Mouse (Mus musculus) hindbrain, embryonic 16.5 days (tissue): ENCODE measurements at regions not wholly inside any gene's neighbourhood (a gene's known extent, or its start where the extent isn't known, plus 50 kb on each side); places are given as distances from the start of the nearest gene placed in this dataset.

Experiments used
- ATAC-seq: fragments of 200-750 bp; cut with Nextera tagmentation; 2 replicates; pipeline ENCODE4 v1.8.0; 2017; ENCODE audit warnings: moderate TSS enrichment, moderate library complexity
- H3K27ac ChIP-seq: fragments of 300-500 bp; sonication (generic); 2 replicates; pipeline ENCODE4 v1.5.1; 2014; ENCODE audit warnings: low read depth, mild to moderate bottlenecking, control low read depth, low read length, moderate library complexity
- H3K27me3 ChIP-seq: fragments of 300-500 bp; sonication (generic); replicated peaks from 2 replicates; pipeline ENCODE4 v1.6.1; 2014; ENCODE audit warnings: low read length; ENCODE audit not compliant: control insufficient read depth, insufficient read depth
- H3K36me3 ChIP-seq: fragments of 300-500 bp; sonication (generic); 2 replicates; pipeline ENCODE4 v1.6.1; 2014; ENCODE audit warnings: mild to moderate bottlenecking, low read length, moderate library complexity, mixed read lengths; ENCODE audit not compliant: control insufficient read depth, insufficient read depth
- H3K4me1 ChIP-seq: fragments of 300-500 bp; sonication (generic); 2 replicates; pipeline ENCODE4 v1.6.1; 2014; ENCODE audit warnings: low read depth, low read length; ENCODE audit not compliant: control insufficient read depth, insufficient read depth
- H3K4me2 ChIP-seq: fragments of 300-500 bp; sonication (generic); 2 replicates; pipeline ENCODE4 v1.6.1; 2014; ENCODE audit warnings: mild to moderate bottlenecking, low read length, control low read depth, moderate library complexity
- H3K4me3 ChIP-seq: fragments of 300-500 bp; sonication (generic); 2 replicates; pipeline ENCODE4 v1.5.1; 2014; ENCODE audit warnings: mild to moderate bottlenecking, low read length, control low read depth, moderate library complexity
- H3K9ac ChIP-seq: fragments of 300-500 bp; sonication (generic); 2 replicates; pipeline ENCODE4 v1.6.1; 2014; ENCODE audit warnings: low read depth, mild to moderate bottlenecking, control low read depth, low read length, moderate library complexity
- H3K9me3 ChIP-seq: fragments of 300-500 bp; sonication (generic); 2 replicates; pipeline ENCODE4 v1.6.1; 2014; ENCODE audit warnings: mild to moderate bottlenecking, low read length, moderate library complexity; ENCODE audit not compliant: control insufficient read depth
- WGBS: fragments of 180-500 bp; shearing (Covaris S2); extraction: QIAGEN DNeasy Blood & Tissue Kit; methylation state at CpG from one replicate; pipeline ENCODE4 v1.1.7; 2014; 5-methylcytosine and 5-hydroxymethylcytosine counted together

DNA sequence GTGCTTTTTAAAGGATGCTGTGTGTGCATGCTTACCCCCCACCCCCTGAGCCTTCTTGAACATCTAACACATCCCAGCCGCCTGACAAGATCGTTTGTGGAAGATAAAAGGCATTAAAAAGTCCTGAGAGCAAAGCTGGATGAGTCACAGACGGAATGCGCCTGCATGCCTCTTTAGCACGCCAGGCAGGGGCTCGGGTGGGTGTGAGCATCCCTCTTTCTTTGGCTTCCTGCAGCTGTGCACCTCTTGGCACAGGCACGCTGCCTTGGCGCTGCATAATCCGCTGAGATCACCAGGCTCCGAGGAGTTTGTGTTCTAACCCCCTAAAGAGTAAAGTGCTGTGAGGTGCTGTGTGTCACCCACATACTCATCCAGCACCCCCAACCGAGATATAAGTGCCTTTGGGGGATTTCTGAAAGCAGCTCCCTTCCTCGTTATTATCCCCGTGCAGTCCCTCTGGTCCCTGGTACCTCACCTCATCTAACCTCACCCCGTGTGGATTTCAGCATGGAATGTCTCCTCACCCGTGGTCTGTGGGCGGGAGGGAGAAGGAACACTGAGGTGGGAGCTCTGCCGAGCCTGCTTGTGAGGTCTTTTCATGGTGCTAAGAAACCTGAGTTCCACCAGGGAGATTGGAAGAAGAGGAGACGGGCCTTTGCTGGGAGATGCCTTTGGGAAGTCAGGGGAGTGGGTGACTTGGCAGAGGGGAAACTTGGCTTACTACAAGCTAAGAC is 117.8 kb upstream of the Topaz1 start:
- H3K4me3 ChIP-seq = no peak overlapping the region
- WGBS = 30% methylated on average over 18 of the region's 18 CpGs
- no peak overlapping the region for H3K27ac ChIP-seq
- H3K9me3 ChIP-seq = no peaks in the 10 kb centered on the region
- ATAC-seq = peak; percentile 41; the same call in 1 of the 2 replicates
- H3K9ac ChIP-seq = no peak overlapping the region
- no peak overlapping the region for H3K4me2 ChIP-seq
- no peaks in the 10 kb centered on the region for H3K27me3 ChIP-seq
- peaks cover 13% of the 10 kb centered on the region for H3K4me1 ChIP-seq
- no peaks in the 10 kb centered on the region for H3K36me3 ChIP-seq

- H3K4me1 ChIP-seq = peaks cover 27% of the 10 kb centered on the region
- ATAC-seq = no peak
- no peak overlapping the region for H3K4me2 ChIP-seq
- H3K9ac ChIP-seq = no peak overlapping the region
- H3K4me3 ChIP-seq = no peak overlapping the region
- H3K36me3 ChIP-seq = no peaks in the 10 kb centered on the region
- WGBS = 57% methylated on average over 9 of the region's 9 CpGs
- no peak overlapping the region for H3K27ac ChIP-seq
- H3K9me3 ChIP-seq = no peaks in the 10 kb centered on the region
- H3K27me3 ChIP-seq = no peaks in the 10 kb centered on the region
These were observed 115.4 kb upstream of the Topaz1 start for GRCm38 (mm10) chr9:122631793-122632192.

- Histone ChIP-seq H3K36me3 (no peaks in the 10 kb centered on the region), H3K27me3 (0 out of 2 replicates have a peak, but pooled peaks cover under 1% of the 10 kb centered on the region), H3K4me3 (no peak overlapping the region), H3K27ac (no peak overlapping the region), H3K4me2 (no peak overlapping the region), H3K9ac (no peak overlapping the region), H3K4me1 (peaks cover 27% of the 10 kb centered on the region), H3K9me3 (no peaks in the 10 kb centered on the region)
- WGBS = 64% methylated on average over 1 of the region's 1 CpGs
- no peak for ATAC-seq
These were observed 113.7 kb upstream of the Topaz1 start for GRCm38 (mm10) chr9:122633484-122633883.

DNA sequence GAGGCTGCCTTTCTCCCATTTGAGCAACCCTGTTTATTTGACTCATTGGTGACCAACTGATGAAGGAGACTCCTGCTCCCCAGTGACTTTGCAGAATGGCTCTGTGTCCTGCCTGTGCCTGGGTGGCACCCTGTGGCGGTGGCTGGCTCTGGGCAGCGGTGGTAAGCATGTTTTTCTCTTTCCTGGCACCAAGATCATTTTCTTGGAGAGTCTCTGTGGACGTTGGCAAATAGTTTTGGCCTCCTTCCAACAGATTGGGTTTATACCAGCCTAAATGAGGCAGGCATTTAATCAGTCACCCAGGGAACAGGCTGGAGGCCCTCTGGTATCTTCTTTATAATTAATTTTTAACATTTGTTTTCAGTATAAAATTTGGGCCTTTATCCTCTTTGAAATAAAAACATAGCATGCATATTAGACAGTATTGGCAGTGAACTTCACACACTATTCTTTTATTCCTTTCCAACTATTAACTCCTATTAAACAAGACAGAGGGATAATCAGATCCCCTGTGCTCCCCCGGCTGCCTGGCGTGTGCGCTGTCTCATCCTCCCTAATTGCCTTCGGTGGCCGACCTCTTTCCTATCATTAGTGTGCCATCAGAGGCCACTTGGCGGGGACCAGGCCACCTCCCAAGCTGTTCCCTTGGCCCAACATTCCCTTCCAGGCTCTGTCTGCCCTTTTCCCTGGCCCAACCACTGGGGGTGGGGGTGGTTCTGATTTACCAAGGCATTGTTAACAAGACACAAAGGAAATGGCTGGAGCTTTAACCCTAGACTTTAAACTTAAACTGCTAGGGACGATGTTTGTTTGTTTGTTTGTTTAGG is 111.8 kb upstream of the Topaz1 start:
- Histone ChIP-seq H3K4me2 (no peak overlapping the region), H3K27me3 (0 out of 2 replicates have a peak, but pooled peaks cover 5% of the 10 kb centered on the region), H3K9ac (no peak overlapping the region), H3K4me1 (peaks cover 18% of the 10 kb centered on the region), H3K36me3 (no peaks in the 10 kb centered on the region), H3K27ac (peak overlapping the region; percentile 51), H3K4me3 (no peak overlapping the region), H3K9me3 (no peaks in the 10 kb centered on the region)
- ATAC-seq = peak; percentile 89
- 16% methylated on average over 10 of the region's 10 CpGs for WGBS

- peaks cover 16% of the 10 kb centered on the region for H3K4me1 ChIP-seq
- 0 out of 2 replicates have a peak, but pooled peaks cover 5% of the 10 kb centered on the region for H3K27me3 ChIP-seq
- no peaks in the 10 kb centered on the region for H3K36me3 ChIP-seq
- no peak for ATAC-seq
- H3K9ac ChIP-seq = no peak overlapping the region
- H3K9me3 ChIP-seq = no peaks in the 10 kb centered on the region
- 86% methylated on average over 3 of the region's 3 CpGs for WGBS
- no peak overlapping the region for H3K4me3 ChIP-seq
- no peak overlapping the region for H3K27ac ChIP-seq
- no peak overlapping the region for H3K4me2 ChIP-seq
These were observed 109.6 kb upstream of the Topaz1 start for GRCm38 (mm10) chr9:122637591-122637990.

DNA sequence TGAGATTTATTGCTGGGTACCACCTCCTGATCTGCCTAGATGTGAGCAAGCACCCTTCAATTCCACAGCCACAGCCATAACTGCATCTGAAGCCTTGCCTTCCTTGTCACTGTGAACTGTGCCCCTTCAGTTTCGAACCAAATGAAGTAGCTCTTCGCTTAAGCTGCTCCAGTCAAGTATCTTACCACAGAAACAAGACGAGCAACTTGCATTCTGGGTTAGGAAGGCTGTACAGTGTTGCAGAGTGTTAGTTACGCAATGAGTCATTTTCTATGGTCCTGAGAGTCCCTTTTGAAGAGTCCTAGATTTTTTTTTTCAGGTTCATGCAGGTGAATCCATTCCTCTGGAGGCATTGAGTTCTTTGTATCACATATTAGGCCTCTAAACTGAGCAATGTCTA is 107.9 kb upstream of the Topaz1 start:
- Histone ChIP-seq H3K4me3 (no peak overlapping the region), H3K9ac (no peak overlapping the region), H3K27ac (no peak overlapping the region), H3K4me1 (peaks cover 17% of the 10 kb centered on the region), H3K4me2 (no peak overlapping the region), H3K9me3 (no peaks in the 10 kb centered on the region), H3K36me3 (no peaks in the 10 kb centered on the region), H3K27me3 (0 out of 2 replicates have a peak, but pooled peaks cover 5% of the 10 kb centered on the region)
- WGBS = 91% methylated on average over 4 of the region's 4 CpGs
- ATAC-seq = no peak

GRCm38 (mm10) chr9:122642913-122643312 is 104.2 kb upstream of the Topaz1 start:
- Histone ChIP-seq H3K27ac (no peak overlapping the region), H3K4me2 (no peak overlapping the region), H3K27me3 (0 out of 2 replicates have a peak, but pooled peaks cover 5% of the 10 kb centered on the region), H3K36me3 (no peaks in the 10 kb centered on the region), H3K4me1 (peaks cover 3% of the 10 kb centered on the region), H3K9ac (no peak overlapping the region), H3K9me3 (no peaks in the 10 kb centered on the region), H3K4me3 (no peak overlapping the region)
- ATAC-seq = no peak
- 41% methylated on average over 7 of the region's 7 CpGs for WGBS

DNA sequence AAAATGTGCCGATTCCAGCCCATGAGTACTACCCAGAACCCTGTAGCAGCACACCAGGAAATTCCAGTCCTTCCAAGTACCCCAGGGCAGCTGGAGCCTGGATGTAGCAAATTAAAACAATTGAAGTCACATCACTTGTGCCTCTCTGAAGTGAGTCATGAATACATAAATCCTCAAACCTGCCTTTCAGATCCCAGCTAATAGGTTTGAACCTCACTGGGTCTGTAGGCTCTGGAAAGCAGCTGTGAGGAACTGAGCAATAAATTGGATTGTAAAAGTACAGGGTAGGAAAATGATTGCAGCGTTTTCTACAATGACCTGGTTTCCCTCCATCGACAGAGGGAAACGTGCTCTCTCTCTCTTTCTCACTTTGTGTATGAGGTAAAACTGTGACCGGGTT is 101.6 kb upstream of the Topaz1 start:
- H3K4me3 ChIP-seq = no peak overlapping the region
- H3K4me1 ChIP-seq = peaks cover 3% of the 10 kb centered on the region
- no peaks in the 10 kb centered on the region for H3K27me3 ChIP-seq
- 72% methylated on average over 5 of the region's 5 CpGs for WGBS
- no peaks in the 10 kb centered on the region for H3K9me3 ChIP-seq
- no peak overlapping the region for H3K9ac ChIP-seq
- H3K4me2 ChIP-seq = no peak overlapping the region
- ATAC-seq = no peak
- no peak overlapping the region for H3K27ac ChIP-seq
- H3K36me3 ChIP-seq = no peaks in the 10 kb centered on the region

GRCm38 (mm10) chr9:122650862-122651261 is 96.3 kb upstream of the Topaz1 start:
- no peak overlapping the region for H3K9ac ChIP-seq
- no peak overlapping the region for H3K27ac ChIP-seq
- ATAC-seq = no peak
- H3K4me3 ChIP-seq = no peak overlapping the region
- H3K9me3 ChIP-seq = no peaks in the 10 kb centered on the region
- H3K4me2 ChIP-seq = no peak overlapping the region
- H3K27me3 ChIP-seq = no peaks in the 10 kb centered on the region
- WGBS = 84% methylated on average over 3 of the region's 3 CpGs
- no peaks in the 10 kb centered on the region for H3K36me3 ChIP-seq
- no peaks in the 10 kb centered on the region; the same call in 1 of the 2 replicates for H3K4me1 ChIP-seq
